Mouse (Mus musculus): ENCODE results near the gene Lrrc61.
"Not testable (repeated sequence)": the region's sequence is repeated elsewhere in the genome, so short reads cannot be mapped to it uniquely, and the experiment has no call there.

The Lrrc61 gene

GRCm38 (mm10) chr6:48554280-48555103 lies at the start of gene Lrrc61:
Gene Lrrc61, plus strand, starts transcription at chr6:48554796.
- DNase-seq (ENCODE audit: low spot score): peak; percentile 98

GRCm38 (mm10) chr6:48508087-48508486 lies 46.5 kb upstream of the Lrrc61 start:
- DNase-seq (ENCODE audit: low spot score): no peak

GRCm38 (mm10) chr6:48510426-48510825 lies 44.2 kb upstream of the Lrrc61 start:
- no peak for DNase-seq (ENCODE audit: low spot score)

DNA sequence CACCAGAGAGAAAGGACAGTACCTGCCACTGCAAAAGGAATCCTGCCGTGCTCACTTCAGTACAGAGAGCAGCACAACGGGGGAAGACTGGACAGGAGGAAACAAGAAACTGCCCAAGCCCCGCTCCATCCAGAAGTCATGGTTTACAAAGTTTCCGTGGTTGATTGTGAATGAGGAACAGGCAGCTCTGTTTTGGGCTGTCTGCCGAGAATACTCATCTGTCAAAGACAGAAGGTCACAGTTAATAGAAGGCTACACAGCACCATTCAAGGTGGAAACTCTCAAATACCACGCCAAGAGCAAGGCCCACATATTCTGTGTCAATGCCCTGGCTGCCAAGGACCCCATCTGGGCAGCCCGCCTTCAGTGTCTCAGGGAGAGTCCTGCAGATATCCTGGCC lies 42.7 kb upstream of the Lrrc61 start:
- DNase-seq (ENCODE audit: low spot score): no peak

GRCm38 (mm10) chr6:48524882-48525281 lies 29.7 kb upstream of the Lrrc61 start:
- not testable (repeated sequence) for DNase-seq (ENCODE audit: low spot score)

DNA sequence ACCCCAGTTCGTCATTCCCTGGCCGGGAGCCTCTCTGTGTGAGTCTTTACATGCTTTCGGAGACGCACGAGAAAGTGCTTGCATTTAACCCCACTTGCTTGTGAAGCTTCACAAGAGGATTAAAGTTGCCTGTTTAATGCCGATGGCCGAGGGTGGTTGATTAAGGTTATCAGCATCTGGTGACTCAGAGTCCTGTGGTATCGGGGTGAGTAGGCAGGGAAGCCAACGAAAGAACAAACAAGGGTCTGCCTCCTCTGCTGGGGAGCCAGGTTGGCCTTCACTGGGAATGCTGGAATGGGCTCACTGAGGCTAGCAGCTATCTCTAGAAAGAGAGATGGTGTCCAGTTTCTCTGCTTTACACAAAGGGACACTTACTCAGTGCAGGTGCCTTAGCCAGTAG lies 26.7 kb upstream of the Lrrc61 start:
- DNase-seq (ENCODE audit: low spot score): no peak

DNA sequence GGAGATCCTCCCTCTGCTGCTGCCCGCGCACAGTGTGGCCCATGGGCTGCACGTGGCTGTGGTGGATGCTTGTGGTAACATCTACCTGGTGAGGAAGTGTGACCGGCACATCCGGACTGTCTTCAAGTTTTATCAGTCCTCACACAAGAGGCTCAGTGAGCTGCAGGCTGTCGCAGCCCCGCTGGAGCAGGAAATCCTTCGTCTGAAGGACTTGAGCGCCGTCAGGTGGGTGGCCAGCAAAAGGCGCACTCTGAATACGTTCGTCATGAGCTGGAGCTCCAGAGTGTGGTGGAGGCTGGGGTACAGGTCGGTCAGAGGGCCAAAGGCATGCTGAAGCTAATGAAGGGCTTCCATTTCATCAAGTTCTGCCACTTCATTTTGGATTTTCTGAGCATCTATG lies 25.3 kb upstream of the Lrrc61 start:
- DNase-seq (ENCODE audit: low spot score): no peak

- no peak for DNase-seq (ENCODE audit: low spot score)
Observed at GRCm38 (mm10) chr6:48529871-48530440, 24.6 kb upstream of the Lrrc61 start.

DNA sequence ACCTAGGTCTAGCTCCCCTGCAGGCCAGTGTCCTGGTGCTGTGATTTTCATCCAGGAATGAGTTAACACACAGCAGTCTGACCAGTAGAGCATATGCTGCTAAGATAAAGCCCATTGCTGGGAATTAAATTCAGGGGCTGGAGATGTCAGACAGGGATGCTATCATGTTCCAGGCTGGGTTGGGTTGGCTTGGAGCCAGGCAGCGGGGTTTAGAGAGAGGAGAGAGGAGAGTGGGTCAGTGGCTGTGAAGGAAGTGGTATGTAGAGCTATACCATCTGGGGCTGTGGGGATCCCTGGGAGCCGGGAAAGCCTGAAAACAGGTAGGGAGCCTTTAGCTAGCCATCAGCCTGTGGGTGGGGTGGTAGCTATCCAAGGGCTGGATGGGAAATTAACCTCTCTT lies 23.7 kb upstream of the Lrrc61 start:
- DNase-seq (ENCODE audit: low spot score): no peak

- DNase-seq (ENCODE audit: low spot score): no peak
Observed at GRCm38 (mm10) chr6:48533475-48533874, 21.1 kb upstream of the Lrrc61 start.

- DNase-seq (ENCODE audit: low spot score): no peak
Observed at GRCm38 (mm10) chr6:48534913-48535312, 19.7 kb upstream of the Lrrc61 start.

- no peak for DNase-seq (ENCODE audit: low spot score)
Observed at GRCm38 (mm10) chr6:48536091-48536490, 18.5 kb upstream of the Lrrc61 start.

DNA sequence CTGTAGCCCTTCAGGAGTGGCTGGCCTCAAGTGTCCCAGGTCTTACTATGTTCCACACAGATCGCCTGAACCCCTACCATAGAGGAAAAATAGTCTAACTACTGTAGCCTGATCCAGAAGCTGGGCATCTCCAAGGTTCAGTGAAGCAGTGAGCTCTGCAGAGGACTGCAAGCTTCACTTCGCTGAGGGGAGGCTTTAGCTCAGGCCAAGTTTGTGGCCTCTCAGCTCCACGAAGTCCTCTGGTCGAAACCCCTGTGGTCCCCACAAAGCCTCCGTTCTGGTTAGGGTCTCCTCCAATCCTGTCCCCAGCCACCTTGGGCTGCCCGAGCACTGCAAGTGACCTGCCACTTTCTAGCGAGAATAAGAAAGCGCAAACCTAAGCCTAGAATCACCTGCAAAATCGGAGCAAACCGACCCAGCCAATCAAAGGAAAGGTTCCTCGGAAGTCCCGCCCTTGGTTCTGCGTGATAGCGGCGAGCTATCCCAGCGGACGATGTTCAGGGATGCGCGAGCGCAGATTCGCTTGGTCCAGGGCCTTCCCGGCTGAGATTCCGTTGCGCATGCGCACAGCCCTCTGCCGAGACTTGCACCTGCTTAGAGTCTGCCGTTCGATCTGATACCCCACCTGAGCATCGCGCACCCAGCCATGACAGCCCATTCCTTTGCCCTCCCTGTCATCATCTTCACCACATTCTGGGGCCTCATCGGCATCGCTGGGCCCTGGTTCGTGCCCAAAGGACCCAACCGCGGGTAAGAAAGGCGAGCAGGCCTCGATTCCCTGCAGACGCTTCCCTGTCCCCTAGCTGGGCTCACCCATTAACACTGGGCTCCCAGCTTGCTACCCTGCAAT lies 17.3 kb upstream of the Lrrc61 start, which contains the start of gene Atp6v0e2:
TSS of gene Atp6v0e2 (plus strand) at position 511 of the 850 bp plus-strand sequence.
- peak; percentile 90 for DNase-seq (ENCODE audit: low spot score)

DNA sequence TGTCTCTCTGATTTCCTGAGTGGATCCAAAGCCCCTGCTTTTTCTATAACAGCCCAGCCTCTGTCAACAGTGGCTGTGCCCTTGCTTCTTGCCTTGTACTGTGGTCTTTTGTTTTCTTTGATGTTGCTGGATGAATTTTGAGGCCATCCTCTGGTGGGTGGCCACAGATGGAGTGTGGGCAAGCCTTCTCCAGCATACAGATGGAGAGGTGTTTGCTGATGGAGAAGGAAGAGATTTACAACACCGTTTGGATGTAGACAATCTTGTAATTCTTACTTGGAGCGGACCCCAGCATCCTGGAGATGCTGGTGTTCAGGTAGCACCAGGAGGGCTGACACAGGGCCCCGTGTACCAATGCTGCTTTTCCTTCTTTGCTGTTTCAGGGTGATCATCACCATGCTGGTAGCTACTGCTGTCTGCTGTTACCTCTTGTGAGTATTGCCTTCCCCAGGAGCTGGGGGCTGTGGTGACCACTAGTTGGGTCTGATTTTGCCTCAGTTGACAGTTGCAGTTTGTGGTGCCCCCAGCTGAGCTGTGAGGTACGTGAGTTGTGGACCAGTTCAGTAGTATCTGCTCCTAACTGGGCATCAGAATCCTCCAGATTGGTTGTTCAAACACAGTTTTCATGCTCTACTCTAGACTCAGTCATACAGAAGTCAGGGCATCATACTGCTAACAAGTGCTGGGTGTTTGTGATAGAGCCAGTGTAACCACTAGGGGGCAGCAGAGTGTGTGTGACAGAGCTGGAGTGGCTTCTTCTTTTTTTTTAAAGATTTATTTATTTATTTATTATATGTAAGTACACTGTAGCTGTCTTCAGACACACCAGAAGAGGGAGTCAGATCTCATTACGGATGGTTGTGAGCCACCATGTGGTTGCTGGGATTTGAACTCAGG lies 15.5 kb upstream of the Lrrc61 start:
- peak; percentile 91 for DNase-seq (ENCODE audit: low spot score)

GRCm38 (mm10) chr6:48539860-48540259 lies 14.7 kb upstream of the Lrrc61 start:
- DNase-seq (ENCODE audit: low spot score): no peak

DNA sequence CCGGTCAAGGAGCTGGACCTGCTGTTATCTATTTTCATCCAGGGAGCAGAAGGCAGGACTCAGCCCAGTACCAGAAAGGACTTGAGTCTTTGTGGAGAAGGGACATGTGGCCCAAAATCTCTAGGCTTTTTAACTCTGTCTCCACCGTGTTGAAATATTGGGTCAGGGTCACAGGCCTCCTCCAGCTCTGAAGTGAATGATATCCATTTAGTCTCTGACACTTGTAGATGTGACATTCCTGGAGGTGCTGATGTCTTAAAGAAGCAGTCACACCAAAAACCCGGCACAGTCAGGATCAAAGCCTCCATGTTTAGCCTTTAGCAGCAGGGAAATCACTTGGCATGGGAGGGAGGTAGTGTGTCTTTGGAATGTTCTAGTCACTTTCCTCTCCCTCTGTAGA lies 13.9 kb upstream of the Lrrc61 start:
- DNase-seq (ENCODE audit: low spot score): no peak

DNA sequence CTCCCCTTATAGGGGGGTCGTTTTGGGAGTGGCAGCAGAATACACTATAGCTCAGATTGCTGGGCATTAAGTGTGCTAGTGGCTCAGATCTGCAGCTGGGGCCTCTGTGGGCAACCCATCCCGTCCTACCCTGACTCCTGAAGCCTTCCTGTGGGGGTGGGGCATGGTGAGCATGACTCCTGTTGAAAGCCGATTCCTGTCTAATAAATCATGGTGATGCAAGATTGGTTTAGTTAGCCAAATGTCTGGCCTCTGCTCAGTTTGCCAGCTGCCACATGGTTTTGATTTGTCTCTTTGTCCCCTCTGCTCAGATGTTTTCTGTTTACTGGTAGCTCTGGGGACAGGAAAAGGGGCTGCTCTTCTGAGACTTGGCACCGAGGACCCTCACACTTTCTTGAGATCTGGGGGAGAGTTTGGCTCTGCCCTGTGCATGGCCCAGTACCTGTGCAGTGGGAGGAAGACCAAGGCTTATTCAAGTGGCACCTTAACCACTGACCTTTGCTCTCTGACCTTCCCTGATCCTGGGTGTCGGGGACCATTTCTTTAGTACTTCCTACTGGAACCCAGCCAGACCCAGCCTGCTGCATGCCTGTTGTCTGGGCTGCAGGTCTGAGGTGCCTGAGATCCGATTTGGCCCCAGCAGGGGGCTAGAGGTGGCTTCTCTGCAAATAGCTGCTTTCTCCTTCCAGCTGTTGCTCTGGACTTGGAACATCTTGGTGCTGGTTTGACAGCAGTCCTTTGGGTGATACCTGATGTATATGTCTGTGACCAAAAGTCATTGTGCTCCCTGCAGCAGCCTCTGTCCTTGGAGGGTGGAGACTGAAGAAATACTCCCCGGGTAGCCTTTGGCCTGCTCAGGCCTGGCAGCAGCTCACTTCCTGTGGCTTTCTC lies 12.8 kb upstream of the Lrrc61 start:
- no peak for DNase-seq (ENCODE audit: low spot score)

DNA sequence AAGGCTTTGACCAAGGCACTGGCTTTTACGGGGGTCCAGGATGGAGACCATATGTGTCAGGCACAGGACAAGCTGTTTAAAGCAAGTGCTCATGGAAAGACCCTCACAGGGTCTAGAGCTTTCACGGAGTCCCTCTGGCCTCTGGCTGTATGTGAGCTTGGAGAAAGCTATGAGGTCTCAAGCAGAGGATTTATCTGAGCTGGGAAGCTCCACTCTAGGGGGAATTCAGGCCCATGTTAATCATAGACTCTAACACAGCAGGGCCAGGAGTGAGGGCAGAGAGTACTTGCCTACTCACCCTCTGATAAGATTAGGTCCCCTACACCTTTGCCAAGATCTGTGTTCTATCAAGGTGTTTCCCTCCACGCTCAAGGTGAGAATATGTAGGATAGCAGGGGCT lies 12.0 kb upstream of the Lrrc61 start:
- DNase-seq (ENCODE audit: low spot score): no peak

DNA sequence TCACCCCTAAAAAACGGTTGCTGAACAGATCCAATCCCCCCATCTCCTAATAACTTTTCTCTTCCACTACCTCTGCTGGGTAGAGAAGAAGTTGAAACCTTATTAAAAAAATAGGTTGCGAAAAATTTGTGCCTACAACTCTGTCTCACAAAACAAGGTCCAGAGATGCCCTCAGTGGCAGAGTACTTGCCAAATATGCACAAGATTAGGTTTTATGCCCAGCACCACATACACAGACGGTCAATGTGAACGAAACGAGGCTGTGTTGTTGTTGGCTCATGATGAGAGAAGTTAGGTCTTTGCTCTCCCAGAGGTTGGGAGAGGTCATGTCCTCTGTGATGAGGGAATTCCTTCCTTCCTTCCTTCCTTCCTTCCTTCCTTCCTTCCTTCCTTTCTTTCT lies 9.3 kb upstream of the Lrrc61 start:
- DNase-seq (ENCODE audit: low spot score): no peak

DNA sequence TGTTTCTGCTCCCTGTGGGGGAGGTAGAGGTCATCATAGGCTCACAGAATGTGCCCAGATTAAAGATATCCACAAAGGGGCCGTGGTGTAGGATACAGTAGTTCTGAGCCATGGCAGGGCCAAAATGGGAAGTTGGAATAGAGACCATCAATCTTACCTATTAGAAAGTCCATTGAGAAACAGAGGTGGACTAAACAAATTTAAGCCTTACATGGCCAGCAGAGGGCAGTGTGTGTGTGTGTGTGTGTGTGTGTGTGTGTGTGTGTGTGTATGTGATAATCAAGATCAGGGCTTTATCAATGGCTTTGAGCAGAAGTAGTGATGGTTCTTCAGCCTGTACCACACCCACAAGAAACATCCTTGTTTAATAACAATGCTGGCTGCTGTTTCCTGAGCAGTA lies 8.3 kb upstream of the Lrrc61 start:
- DNase-seq (ENCODE audit: low spot score): no peak

- DNase-seq (ENCODE audit: low spot score): no peak
Observed at GRCm38 (mm10) chr6:48546858-48547257, 7.7 kb upstream of the Lrrc61 start.
